Mouse (Mus musculus): ENCODE data around the gene Trmt13.

DNA sequence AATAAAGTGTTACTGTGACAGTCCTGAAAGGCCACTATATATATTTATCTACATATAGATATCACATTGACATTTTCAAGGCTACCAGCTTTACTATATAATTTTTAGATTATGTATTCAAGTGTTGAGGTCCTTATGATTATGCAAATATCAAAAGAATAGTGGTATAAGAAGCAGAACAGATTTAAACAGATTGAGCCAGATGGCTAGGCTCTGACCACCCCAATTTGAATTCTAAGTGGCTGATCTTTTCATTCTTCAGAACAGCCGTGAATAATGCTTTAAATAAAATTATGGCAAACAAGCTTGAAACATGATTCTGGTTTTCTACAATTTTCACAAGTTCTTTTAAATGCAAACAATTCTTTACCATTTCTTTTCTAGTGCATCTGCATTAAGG, 17.1 kb upstream of the Trmt13 start:
- TF ChIP-seq NELFE (IDR thresholded peaks at IDR 0.05; ENCODE audit: low read depth, low read length): no peak
- TF ChIP-seq JUND (conservative IDR thresholded peaks at IDR 0.05; ENCODE audit: low read depth, low read length): no peak
- TF ChIP-seq ZNF384 (IDR thresholded peaks at IDR 0.05; ENCODE audit: low read depth, low read length): no peak
- TF ChIP-seq POLR2A (IDR thresholded peaks at IDR 0.05; ENCODE audit: low read depth, low read length): no peak
- no peak for TF ChIP-seq POLR2AphosphoS2 (IDR thresholded peaks at IDR 0.05; ENCODE audit: low read depth, low read length)
- TF ChIP-seq CTCF (conservative IDR thresholded peaks at IDR 0.05 in 1 of 2, IDR thresholded peaks at IDR 0.05 in 1 of 2; ENCODE audit: low read depth in 2 of 2, low read length in 2 of 2): no peak
- TF ChIP-seq ZKSCAN1 (IDR thresholded peaks at IDR 0.05; ENCODE audit: borderline replicate concordance, low read depth, low read length): no peak
- no peak for TF ChIP-seq MAZ (IDR thresholded peaks at IDR 0.05; ENCODE audit: low read depth, low read length)
- TF ChIP-seq EP300 (IDR thresholded peaks at IDR 0.05; ENCODE audit: low read length): no peak
- no peak for TF ChIP-seq BHLHE40 (IDR thresholded peaks at IDR 0.05; ENCODE audit: low read depth, low read length)
- TF ChIP-seq USF1 (IDR thresholded peaks at IDR 0.05; ENCODE audit: low read depth, low read length): no peak
- TF ChIP-seq TBP (conservative IDR thresholded peaks at IDR 0.05; ENCODE audit: low read depth, low read length): no peak

Measured in CH12.LX (cell line).